Mouse (Mus musculus): ENCODE measurements around the gene Mkrn2os.
"Not testable (repeated sequence)": the region's sequence is repeated elsewhere in the genome, so short reads cannot be mapped to it uniquely, and the experiment has no call there.

Gene Mkrn2os

DNA sequence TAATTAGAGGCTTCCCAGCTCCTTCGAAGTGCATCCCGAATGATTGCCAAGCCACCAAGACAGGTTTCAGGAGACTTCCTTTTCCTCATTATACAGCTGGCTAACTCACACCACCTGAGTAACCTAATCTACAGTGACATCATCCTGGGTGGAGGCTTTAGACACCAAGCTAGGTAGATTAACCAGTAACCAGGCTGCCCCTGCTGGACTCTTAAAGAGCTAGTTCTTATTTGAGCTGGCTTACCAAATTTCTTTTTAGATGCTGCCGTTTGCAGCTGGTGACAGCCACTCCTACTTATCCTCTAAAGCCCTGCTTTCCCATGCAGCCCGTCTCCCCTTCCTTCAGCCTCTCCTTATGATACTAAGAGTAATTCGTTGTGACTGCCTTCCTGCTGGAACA is at the start of gene Mkrn2os:
Mkrn2os (minus strand) TSS at position 119 of the 400 bp plus-strand sequence.
- no peak for DNase-seq (ENCODE audit: inconsistent age in 2 of 2, low spot score in 1 of 2)

DNA sequence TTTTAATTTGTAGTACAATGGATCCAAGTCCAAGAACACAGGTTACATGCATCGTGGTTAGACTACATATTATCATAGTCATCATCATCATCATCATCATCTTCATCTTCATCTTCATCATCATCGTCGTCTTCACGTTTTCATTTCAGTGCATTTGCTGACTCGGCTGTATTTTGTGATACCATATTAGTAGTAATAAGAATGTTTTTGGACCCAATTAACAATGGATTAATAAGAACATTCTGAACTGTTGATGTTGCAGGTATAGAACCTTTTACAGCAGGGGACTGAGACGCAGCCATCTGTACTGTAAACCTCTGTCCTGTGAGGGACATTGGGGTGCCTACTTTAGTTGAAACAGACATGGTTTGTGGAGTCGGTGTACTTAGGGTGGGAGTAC is 45.8 kb upstream of the Mkrn2os start:
- DNase-seq (ENCODE audit: inconsistent age in 2 of 2, low spot score in 1 of 2), result not testable (repeated sequence)

DNA sequence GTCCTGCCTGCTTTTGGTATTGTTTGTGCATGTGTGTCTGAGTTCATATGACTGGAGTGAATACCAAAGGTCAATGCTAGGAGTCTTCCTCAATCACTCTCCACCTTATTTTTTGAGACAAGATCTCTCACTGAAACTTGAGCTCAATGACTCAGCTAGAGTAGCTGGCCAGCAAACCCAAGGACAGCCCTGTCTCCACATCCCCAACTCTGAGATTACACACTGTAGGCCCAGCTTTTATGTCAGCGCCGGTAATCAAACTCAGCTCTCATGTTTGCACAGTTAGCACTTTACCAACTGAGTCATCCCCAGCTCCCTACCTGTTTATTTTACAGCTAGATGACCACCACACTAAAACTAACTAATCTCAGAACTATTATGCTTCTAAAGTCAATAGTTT is 41.6 kb upstream of the Mkrn2os start:
- DNase-seq (ENCODE audit: inconsistent age in 2 of 2, low spot score in 1 of 2), result peak; percentile 48 to 74

DNA sequence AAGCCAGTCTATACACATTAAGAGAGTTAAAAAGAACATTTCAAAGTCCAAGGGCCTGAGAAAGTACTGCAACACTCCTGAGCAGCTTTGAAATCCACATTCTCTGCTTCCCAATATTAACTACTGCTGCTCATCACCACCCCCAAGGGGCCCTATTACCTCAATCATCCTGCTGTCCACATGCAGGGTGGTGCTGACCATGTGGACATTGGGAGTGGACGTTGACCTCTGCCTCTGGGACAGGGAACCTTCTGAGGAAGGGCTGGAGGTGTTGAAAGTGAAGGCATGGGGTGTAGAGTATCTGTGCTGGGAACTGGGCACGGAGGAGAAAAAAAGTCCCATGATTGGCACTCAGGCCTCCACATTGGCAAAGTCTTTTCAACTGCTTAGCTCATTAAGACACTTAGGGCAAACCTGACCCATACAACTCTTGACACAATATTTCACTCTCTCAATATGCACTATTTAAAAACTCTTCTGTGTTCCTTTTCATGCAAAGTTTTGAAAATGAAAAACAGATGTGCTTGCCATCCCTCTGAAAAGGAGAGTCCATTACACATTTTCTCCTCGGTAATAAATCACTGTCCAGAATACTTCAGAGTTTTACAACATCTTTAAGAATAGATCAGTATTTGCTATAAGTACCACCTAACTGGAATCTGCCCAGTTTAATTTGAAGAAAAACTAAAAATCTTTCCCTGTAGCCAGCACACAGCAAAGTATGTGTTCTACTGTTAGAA is 38.9 kb upstream of the Mkrn2os start:
- no peak for DNase-seq (ENCODE audit: inconsistent age in 2 of 2, low spot score in 1 of 2)

DNA sequence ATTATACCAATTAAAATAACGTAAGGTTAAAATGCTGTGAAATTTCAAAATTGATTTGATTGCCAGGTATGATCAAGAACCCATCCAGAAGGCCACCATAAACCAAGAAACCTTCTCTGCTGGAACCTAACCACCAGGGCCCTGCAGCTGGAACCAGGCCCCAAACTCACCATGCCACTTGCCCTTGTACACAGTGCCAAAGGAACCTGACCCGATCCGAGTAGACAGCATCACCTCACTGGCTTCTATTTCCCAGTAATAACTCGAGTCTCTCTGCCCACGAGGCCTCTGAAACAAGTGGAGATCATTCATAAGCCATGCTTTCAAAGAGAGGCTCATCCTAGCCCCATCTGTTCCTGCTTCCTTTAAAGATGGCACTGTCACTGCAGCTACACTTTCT is 33.7 kb upstream of the Mkrn2os start:
- no peak for DNase-seq (ENCODE audit: inconsistent age in 2 of 2, low spot score in 1 of 2)

DNA sequence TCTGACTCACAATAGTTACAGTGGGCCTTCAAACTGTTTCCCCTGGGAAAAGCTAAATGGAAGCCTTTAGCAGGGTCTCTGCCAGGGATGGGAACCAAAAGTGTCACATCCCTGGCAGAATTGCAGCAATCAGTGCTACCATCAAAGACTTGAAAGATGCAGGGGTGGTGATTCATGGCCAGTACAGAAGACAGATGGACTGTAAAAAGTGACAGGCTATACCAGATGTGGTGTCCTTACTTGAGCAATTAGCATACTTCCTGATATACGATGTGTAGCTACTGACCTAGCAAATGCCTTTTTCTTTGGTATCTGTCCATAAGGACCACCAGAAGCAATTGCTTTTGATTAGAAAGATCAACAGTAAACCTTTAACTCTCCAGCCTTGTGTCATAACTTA is 28.6 kb upstream of the Mkrn2os start:
- no peak for DNase-seq (ENCODE audit: inconsistent age in 2 of 2, low spot score in 1 of 2)

DNA sequence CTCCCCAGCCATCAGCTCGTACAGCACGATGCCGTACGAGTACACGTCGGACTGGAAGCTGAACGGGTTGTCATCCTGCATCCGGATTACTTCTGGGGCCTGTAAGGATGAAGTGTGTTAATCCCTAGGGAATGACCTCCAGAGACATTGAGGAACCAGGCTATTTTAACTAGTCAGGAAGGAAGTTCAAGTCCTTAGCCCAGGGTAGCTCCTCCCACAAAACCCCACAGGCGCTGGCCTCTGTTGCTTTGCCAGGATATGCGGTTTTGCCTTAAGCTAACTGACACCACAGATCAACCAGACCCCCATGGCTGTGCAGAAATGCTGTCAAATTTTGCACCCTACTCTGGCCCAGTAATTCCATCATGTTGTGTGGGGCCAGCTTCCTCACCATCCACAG is 27.4 kb upstream of the Mkrn2os start:
- DNase-seq (ENCODE audit: inconsistent age in 2 of 2, low spot score in 1 of 2), result peak in 1 of 2 experiments; percentile 55

DNA sequence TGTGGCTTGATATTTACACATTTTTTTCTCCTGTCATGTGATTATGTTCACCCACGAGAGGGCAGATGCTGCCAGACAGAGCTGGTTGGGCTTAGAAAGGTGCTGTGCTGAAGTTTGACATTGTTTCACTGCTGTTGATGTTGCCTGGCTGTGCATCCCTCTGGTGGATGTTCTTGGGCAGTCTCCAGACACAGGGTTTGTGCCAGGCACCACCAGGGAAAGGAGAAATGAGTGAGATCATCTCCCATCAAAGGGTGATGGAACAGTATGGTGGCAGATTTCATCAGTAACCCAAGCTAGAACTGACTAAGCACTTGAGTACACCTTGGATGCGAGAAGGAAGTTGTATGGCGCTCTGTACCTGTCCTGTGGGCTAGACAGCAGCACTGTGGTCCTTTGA is 23.6 kb upstream of the Mkrn2os start:
- DNase-seq (ENCODE audit: inconsistent age in 2 of 2, low spot score in 1 of 2), result no peak

DNA sequence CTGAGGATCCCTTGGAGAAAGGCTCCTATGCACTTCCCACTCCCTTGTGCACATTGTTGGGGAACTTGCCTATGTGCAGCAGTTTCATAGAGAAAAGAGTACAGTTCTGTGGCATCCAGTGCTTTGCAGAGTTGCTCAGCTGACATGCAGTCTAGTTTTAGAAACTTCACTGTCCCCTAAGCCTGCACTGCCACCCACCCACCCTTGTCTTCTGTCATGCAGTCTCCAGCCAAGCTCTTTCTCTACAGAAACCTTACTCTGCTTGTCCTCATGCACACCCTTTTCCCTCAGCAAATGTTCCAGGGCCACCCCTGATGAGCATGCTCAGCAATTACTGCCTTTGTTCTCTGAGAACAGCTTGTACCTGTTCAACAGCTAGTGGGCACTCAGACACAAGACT is 21.4 kb upstream of the Mkrn2os start:
- DNase-seq (ENCODE audit: inconsistent age in 2 of 2, low spot score in 1 of 2), result no peak

DNA sequence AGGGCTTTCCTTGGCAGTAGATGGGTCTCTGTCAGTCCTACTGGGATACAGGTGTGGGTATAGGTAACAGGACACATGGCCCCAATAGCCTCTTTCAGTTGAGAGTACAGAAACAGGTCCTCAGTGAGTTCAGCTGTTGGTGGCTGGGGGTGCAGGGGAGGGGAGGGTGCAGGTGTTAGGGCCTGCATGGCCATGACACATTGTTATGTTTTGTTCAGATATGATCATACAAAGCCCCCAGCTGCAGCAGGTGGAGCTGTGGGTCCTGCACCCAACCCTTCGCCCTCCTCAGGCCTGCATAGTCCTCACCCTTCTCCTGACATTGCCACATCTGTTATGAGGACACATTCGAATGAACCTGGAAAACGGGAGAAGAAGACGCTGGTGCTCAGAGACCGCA is 17.9 kb upstream of the Mkrn2os start:
- no peak for DNase-seq (ENCODE audit: inconsistent age in 2 of 2, low spot score in 1 of 2)

DNA sequence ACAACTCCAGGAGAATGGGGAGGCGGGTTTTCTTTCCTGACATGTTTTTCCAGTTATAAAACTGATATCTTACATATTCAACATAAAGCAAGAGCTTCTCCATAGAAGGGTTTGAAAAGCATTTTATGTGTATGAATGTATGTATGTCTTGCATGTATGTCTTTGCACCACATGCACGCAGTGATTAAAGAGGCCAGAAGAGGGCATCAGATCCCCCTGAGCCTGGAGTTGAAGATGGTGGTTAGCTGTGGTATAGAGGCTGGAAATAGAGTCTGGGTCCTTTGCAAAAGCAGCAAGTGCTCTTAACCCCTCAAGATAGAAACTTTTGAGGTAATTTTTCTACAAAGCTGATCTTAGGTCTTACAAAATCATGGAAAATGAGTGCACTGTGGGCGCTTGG is 16.7 kb upstream of the Mkrn2os start:
- peak in 1 of 2 experiments; percentile 63 for DNase-seq (ENCODE audit: inconsistent age in 2 of 2, low spot score in 1 of 2)

DNA sequence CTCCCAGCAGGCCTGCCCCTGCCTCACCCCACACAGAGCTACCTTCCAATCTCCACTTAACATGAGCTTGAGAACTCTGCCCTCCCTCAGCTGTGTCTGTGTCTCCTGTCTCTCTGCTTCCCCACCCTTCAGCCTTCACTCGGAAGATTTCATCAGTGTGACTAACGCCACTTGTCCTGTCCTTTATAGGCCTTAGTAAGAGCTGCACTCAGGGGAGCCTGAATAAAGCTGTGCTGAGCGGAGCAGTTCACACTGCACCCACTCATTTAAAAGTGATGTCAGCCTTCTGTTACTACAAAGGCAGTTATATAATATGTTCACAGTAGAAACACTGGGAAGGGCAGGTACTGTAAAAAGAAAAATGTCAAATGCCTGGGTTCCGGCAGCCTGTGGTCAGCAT is 15.1 kb upstream of the Mkrn2os start:
- peak; percentile 70 to 89 for DNase-seq (ENCODE audit: inconsistent age in 2 of 2, low spot score in 1 of 2)

DNA sequence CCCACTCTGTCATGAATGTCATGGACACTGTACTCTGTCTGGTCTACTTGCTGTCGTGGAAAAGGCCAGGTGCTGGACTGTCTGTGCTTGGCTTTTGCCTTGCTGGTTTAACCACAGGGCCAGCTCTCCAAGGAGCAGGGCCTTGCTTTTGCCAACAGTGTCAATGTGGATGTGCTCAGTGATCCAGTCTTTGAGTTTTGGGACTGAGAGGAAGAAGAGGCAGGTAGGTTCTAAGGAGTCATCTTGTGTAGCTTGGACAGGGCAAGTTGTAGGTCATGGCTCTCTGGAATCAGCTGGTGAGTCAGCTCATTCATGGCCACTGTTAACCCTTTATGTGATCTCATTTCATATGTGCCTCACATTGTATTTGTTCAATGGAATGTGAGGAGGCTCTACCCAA is 14.1 kb upstream of the Mkrn2os start:
- DNase-seq (ENCODE audit: inconsistent age in 2 of 2, low spot score in 1 of 2), result peak; percentile 45 to 85

DNA sequence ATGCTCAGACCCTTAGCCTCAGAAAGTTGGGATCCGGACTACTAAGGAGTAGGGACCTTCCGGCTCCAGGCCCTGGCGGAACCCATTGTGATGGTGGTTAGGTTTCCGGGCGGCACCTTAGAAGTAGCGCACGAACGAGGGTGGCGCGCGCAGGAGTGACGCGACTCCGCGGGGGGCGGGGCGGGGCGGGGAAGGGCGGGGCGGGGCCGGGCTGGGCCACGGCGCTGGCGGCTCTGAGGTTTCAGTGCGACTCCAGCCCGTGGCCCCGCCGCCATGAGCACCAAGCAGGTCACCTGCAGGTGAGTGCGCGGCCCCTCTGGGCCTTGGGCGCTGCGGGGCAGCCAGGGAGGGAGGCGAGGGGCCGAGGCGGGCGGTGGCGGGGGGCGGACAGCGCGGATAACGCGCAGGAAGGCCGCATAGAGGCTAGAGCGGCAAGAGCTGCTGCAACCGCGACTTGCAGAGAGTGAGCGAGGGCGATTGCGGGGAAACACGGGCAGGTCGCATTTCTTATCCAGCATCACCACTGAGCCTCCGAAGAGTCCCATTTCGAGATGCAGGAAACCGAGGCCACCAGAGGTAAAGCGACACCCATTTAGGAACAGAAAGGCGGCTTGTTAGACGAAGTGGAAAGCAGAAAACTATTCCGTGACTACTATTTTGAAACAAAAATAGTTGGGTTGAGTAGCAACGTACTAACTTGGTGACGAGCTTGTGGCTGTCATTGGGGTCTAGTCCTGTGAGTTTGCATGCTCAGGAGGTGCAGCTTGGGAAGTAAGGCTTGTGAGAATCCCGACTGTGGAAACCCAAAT is 9.5 kb upstream of the Mkrn2os start, which contains the start of gene Mkrn2:
Mkrn2 (plus strand) TSS at position 188 of the 809 bp plus-strand sequence.
- peak; percentile 79 to 94 for DNase-seq (ENCODE audit: inconsistent age in 2 of 2, low spot score in 1 of 2)

DNA sequence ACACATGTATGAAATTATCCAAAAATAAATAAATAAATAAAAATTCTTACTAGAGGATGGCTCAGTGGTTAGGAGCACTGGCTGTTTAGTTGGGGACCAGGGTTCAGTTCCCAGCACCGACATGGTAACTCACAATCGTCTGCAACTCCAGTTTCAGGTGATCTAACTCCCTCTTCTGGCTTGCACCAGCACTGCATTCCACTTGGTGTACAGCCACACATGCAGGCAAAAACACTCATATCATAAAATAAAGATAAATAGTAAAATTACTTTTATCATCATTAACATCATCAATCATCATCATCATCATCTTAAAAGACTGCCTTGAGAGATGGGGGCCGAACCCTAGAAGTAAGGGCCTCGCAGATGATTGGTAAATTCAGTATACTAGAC is 8.9 kb upstream of the Mkrn2os start:
- DNase-seq (ENCODE audit: inconsistent age in 2 of 2, low spot score in 1 of 2), result peak in 1 of 2 experiments; percentile 45

DNA sequence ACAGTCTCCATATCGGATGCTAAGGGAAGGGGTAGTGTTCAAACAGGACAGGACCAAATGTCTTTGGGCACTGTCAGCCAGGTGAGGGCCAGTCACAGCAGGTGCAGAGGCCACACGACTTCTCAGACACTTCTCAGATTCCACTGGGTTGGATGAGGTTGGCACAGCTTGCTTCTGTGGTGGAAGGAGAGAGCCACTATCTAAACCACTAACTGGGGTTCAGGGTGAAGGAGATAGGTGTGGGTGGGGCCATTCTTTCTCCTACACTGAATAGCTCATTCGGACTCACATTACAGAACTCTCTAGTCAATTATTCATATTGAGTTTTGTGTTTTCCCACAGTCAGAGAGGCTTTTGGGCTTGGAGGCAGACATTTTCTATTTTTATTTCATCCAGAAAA is 3.3 kb upstream of the Mkrn2os start:
- DNase-seq (ENCODE audit: inconsistent age in 2 of 2, low spot score in 1 of 2), result no peak

DNA sequence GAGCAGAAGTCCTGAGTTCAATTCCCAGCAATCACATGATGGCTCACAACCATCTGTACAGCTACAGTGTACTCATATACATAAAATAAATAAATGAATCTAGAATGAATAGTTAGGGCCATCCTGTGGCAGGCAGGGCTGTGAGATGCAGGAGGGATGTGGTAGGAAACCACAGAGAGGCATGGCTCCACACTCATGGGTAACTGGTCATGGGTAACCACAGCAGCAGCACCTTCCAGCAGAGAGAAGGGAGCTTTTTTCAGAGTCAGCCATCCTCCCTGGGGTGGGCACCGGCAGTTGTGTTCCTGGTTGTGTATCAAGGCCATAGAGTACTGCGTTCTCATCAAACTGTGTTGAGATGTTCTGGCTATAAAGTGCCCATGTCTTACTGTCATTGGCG is 2.1 kb upstream of the Mkrn2os start:
- no peak for DNase-seq (ENCODE audit: inconsistent age in 2 of 2, low spot score in 1 of 2)

DNA sequence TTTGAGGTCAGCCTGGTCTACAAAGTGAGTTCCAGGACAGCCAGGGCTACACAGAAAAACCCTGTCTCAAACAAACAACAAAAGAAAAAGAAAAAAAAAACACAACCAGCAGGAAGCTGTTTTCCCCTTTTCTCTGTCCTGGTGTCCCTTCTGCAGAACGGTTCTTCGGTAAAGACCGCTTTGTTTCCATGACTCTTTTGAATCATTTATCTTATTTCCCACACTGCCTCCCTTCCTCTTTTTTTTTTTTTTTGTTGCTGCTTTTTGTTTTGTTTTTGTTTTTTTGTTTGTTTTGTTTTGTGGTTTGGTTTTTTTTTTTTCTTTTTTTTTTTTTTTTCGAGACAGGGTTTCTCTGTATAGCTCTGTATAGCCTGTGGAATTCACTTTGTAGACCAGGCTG is 876 bp upstream of the Mkrn2os start:
- DNase-seq (ENCODE audit: inconsistent age in 2 of 2, low spot score in 1 of 2), result no peak

DNA sequence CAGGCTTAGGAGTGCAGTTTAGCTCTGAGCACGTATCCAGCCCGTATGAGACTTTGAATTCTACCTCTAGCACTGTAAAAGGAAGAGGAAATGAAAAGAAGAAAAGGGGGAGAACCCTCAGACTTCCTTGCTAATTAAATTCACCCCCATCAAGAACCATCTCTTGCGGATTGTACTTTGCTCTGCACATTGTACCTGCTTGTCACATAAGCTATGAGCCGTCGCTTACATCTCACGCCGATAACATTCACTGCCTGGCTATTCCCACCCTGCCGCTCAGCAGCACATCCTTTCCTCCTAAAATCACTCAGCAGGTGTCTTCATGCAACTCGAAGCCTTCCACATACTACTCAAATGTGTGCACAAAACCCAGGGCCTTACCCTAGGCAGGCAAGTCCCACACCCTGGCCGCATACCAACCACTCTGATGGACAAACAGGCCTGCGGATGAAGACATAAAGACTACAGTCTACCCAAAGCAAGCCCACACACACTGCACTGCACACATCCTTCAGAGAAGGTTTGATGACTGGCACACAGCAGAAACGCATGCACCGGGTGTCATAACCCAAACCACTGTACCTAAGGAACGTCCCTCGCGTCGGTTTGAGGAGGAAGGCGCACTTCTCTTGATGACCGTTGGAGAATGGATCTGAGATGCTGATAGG is 550 bp downstream of the Mkrn2os start:
- no peak for DNase-seq (ENCODE audit: inconsistent age in 2 of 2, low spot score in 1 of 2)

DNA sequence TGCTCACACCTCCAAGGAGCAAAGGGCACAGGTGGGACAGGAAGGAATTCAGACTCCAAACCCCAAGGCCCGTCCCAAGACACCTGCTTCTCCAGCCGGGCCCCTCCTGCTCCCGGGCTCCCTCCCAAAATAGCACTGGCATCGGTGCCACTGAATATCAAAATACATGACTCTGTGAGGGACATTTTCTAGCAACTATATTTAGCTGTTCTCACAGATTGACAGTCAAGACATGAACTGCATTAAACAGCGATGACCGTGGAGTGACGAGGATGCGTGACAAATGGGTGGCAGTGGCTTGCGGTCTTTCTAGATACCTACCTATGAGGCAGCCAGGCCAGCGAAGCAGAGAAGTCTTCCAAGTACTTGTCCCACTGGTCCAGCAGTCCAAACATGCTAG is 6.1 kb downstream of the Mkrn2os start:
- no peak for DNase-seq (ENCODE audit: inconsistent age in 2 of 2, low spot score in 1 of 2)

DNA sequence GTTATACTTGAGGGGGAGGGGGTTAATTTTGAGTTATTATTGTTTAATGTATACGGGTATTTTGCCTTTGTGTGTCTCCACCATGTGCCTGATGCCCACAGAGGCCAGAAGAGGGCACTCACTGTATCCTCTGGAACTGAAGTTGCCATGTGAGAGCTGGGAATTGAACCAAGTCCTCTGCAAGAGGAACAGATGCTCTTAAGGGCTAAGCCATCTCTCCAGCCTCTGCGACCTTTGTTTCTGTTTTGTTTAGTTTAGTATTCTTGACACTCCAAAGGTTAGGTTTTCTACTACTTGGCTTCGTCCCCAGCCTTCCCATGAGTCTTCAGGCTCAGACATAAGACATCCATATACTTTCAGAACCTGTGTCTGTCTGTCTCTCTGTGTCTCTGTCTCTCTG is 8.2 kb downstream of the Mkrn2os start:
- DNase-seq (ENCODE audit: inconsistent age in 2 of 2, low spot score in 1 of 2), result no peak

All from adrenal gland, adult (tissue).